Mouse (Mus musculus) liver, postnatal 0 days (tissue): Measurements from ENCODE around the gene Acyp2. TPM values are rescaled to one million over a fixed set of nuclear protein-coding genes. Genes with fewer than 3 reads are reported as not detected.

Source experiments
- ATAC-seq: fragments of 200-750 bp; cut with Nextera tagmentation; 2 replicates; pipeline ENCODE4 v1.8.0; 2017; ENCODE audit warnings: mild to moderate bottlenecking, moderate library complexity
- DNase-seq: peaks from one replicate; pipeline ENCODE4 v3.0.0-alpha.2; 2016
- H3K27ac ChIP-seq: fragments of 300-500 bp; sonication (generic); 2 replicates; pipeline ENCODE4 v1.5.1; 2014; ENCODE audit warnings: antibody characterized with exemption, moderate library complexity, mild to moderate bottlenecking, low read depth
- H3K27me3 ChIP-seq: fragments of 300-500 bp; sonication (generic); 2 replicates; pipeline ENCODE4 v1.6.1; 2014; ENCODE audit warnings: low read length, control low read depth, mixed read lengths; ENCODE audit not compliant: insufficient read depth
- H3K36me3 ChIP-seq: fragments of 300-500 bp; sonication (generic); replicated peaks from 2 replicates; pipeline ENCODE4 v1.6.1; 2014; ENCODE audit warnings: mild to moderate bottlenecking, control low read depth, low read length, moderate library complexity, mixed read lengths; ENCODE audit not compliant: insufficient read depth
- H3K4me1 ChIP-seq: fragments of 300-500 bp; sonication (generic); 2 replicates; pipeline ENCODE4 v1.6.1; 2014; ENCODE audit warnings: antibody characterized with exemption, mild to moderate bottlenecking, control low read depth; ENCODE audit not compliant: insufficient read depth
- H3K4me2 ChIP-seq: fragments of 300-500 bp; sonication (generic); 2 replicates; pipeline ENCODE4 v1.6.1; 2014; ENCODE audit warnings: low read depth, mild to moderate bottlenecking, low read length, moderate library complexity, mixed read lengths
- H3K4me3 ChIP-seq: fragments of 300-500 bp; sonication (generic); 2 replicates; pipeline ENCODE4 v1.5.1; 2014; ENCODE audit warnings: low read depth, low read length
- H3K9ac ChIP-seq: fragments of 300-500 bp; sonication (generic); replicated peaks from 2 replicates; pipeline ENCODE4 v1.6.1; 2014; ENCODE audit warnings: mild to moderate bottlenecking, moderate library complexity
- H3K9me3 ChIP-seq: fragments of 300-500 bp; sonication (generic); 2 replicates; pipeline ENCODE4 v1.6.1; 2016; ENCODE audit warnings: mild to moderate bottlenecking, control low read depth, low read length, mixed read lengths
- CTCF ChIP-seq: sonication (generic); IDR thresholded peaks from 2 replicates; pipeline ENCODE4 v1.5.1; 2016; ENCODE audit warnings: antibody characterized with exemption, low read depth
- EP300 ChIP-seq: IDR thresholded peaks from 2 replicates; pipeline ENCODE4 v1.6.1; 2016; ENCODE audit warnings: antibody characterized with exemption, low read depth, mild to moderate bottlenecking
- WGBS: fragments of 180-500 bp; shearing (Covaris S2); extraction: QIAGEN DNeasy Blood & Tissue Kit; methylation state at CpG from one replicate; pipeline ENCODE4 v1.1.7; 2014; ENCODE audit not compliant: insufficient replicate concordance; 5-methylcytosine and 5-hydroxymethylcytosine counted together
- polyA plus RNA-seq: library from polyadenylated mRNA; unstranded; fragments of >200 nt; fragmentation: Nextera tagmentation; extraction: Ambion mirVana; gene quantifications from 2 replicates; pipeline ENCODE4 v1.2.1, GENCODE M21; 2015

The Acyp2 gene
- polyA plus RNA-seq, 1 experiment from 2014 or later: 3.9 TPM

- Histone ChIP-seq H3K9ac (no peak overlapping the region), H3K27ac (no peak overlapping the region), H3K4me2 (no peak overlapping the region), H3K4me3 (no peak overlapping the region), H3K9me3 (no peaks in the 10 kb centered on the region), H3K4me1 (no peaks in the 10 kb centered on the region), H3K27me3 (no peaks in the 10 kb centered on the region), H3K36me3 (no peaks in the 10 kb centered on the region)
- ATAC-seq (no peak), DNase-seq (no peak)
- TF ChIP-seq CTCF (no peak), EP300 (no peak)
- WGBS: 77% methylated on average over 3 of the region's 3 CpGs
Observed at GRCm38 (mm10) chr11:30570568-30570967, 78.8 kb downstream of the Acyp2 start.

DNA sequence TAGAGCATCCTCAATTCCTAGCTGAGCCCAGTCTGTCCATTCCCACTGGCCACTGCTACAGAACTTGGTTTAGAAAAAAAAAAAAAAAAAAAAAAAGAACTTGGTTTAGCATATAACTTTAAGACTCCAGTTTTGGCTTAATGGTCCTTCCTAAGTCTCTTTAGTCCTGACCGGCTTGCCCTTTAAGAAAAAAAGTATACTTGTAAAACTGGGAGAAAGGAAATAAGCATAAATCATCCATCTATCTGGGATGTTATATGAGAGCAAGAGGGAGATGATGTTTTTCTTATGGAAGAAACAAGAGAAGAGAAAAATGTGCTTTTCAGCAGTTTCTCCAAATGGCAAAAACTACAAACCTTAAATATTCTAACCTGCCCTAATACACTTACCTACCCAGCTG, 89.2 kb downstream of the Acyp2 start:
- WGBS: 91% methylated on average over 1 of the region's 1 CpGs
- H3K9ac ChIP-seq: no peak overlapping the region
- TF ChIP-seq EP300 (no peak), CTCF (no peak)
- no peaks in the 10 kb centered on the region for H3K4me1 ChIP-seq
- DNase-seq: no peak
- no peaks in the 10 kb centered on the region for H3K36me3 ChIP-seq
- no peaks in the 10 kb centered on the region for H3K9me3 ChIP-seq
- no peak overlapping the region for H3K4me2 ChIP-seq
- no peak overlapping the region for H3K4me3 ChIP-seq
- H3K27ac ChIP-seq: no peak overlapping the region
- ATAC-seq: no peak
- no peaks in the 10 kb centered on the region for H3K27me3 ChIP-seq

- 100% methylated on average over 1 of the region's 1 CpGs for WGBS
- no peak for TF ChIP-seq EP300
- TF ChIP-seq CTCF: no peak
- H3K4me1 ChIP-seq: no peaks in the 10 kb centered on the region
- H3K4me2 ChIP-seq: no peak overlapping the region
- no peak overlapping the region for H3K9ac ChIP-seq
- H3K9me3 ChIP-seq: no peaks in the 10 kb centered on the region
- H3K27me3 ChIP-seq: no peaks in the 10 kb centered on the region
- no peak for DNase-seq
- ATAC-seq: no peak
- H3K27ac ChIP-seq: no peak overlapping the region
- no peak overlapping the region for H3K4me3 ChIP-seq
- H3K36me3 ChIP-seq: no peaks in the 10 kb centered on the region
Observed at GRCm38 (mm10) chr11:30553408-30553807, 96.0 kb downstream of the Acyp2 start.

DNA sequence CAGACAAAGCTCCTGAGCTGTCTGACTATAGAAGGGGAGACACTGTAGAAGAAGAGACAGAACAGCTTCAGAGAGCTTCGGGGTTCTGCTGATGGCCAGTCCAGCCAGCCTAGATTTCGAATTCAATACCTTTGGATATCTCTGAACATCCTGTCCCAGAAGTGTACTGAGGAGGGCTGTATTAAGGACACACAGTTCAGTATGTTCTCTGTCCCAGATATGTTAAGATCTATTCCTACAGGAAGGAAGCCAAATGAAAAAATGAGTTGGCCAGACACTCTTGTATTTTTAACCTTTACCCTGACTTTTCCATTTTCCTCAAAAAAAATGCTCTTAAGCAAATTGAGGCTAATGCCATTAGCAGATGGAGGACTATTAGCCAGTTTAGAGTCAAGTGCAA, 132.3 kb downstream of the Acyp2 start:
- WGBS: 74% methylated on average over 2 of the region's 2 CpGs
- H3K27me3 ChIP-seq: no peaks in the 10 kb centered on the region
- H3K4me2 ChIP-seq: no peak overlapping the region
- no peak overlapping the region for H3K9ac ChIP-seq
- no peak for TF ChIP-seq CTCF
- no peak for TF ChIP-seq EP300
- H3K27ac ChIP-seq: no peak overlapping the region
- no peak for ATAC-seq
- no peaks in the 10 kb centered on the region for H3K4me1 ChIP-seq
- no peak overlapping the region for H3K4me3 ChIP-seq
- DNase-seq: no peak
- no peaks in the 10 kb centered on the region for H3K9me3 ChIP-seq
- H3K36me3 ChIP-seq: no peaks in the 10 kb centered on the region

DNA sequence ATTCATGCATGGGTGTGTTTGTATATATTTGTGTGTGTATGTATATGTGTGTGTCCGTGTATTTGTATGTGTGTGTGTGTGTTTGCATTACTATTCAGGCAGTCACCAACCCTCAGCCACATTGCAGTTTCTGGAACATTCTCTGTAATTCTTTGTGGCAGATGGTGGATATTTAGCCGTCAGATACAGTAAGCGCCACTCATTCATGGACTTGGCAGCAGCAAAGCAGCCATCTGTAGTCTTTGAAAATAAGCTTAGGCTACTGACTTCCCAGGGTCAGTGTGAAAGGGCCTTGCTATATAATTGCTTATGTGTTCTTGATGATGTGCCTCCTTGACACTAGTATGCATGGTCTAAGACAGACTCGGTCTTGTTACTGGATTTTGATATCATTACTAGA, 141.2 kb downstream of the Acyp2 start:
- WGBS: 81% methylated on average over 4 of the region's 4 CpGs
- Histone ChIP-seq H3K36me3 (no peaks in the 10 kb centered on the region), H3K4me3 (no peak overlapping the region), H3K9ac (no peak overlapping the region), H3K27ac (no peak overlapping the region), H3K4me1 (no peaks in the 10 kb centered on the region), H3K27me3 (no peaks in the 10 kb centered on the region), H3K9me3 (no peaks in the 10 kb centered on the region), H3K4me2 (no peak overlapping the region)
- DNase-seq: no peak
- no peak for ATAC-seq
- TF ChIP-seq CTCF: no peak
- TF ChIP-seq EP300: no peak

GRCm38 (mm10) chr11:30498738-30499355, 150.5 kb downstream of the Acyp2 start:
- TF ChIP-seq EP300: no peak
- no peak for TF ChIP-seq CTCF
- ATAC-seq (no peak), DNase-seq (no peak)
- no peaks in the 10 kb centered on the region for H3K27me3 ChIP-seq
- H3K9ac ChIP-seq: no peak overlapping the region
- WGBS: 58% methylated on average over 3 of the region's 3 CpGs
- no peaks in the 10 kb centered on the region for H3K36me3 ChIP-seq
- H3K27ac ChIP-seq: no peak overlapping the region
- no peak overlapping the region for H3K4me2 ChIP-seq
- no peak overlapping the region for H3K4me3 ChIP-seq
- no peaks in the 10 kb centered on the region for H3K4me1 ChIP-seq
- H3K9me3 ChIP-seq: peaks cover 1% of the 10 kb centered on the region; the same call in 1 of the 2 replicates

DNA sequence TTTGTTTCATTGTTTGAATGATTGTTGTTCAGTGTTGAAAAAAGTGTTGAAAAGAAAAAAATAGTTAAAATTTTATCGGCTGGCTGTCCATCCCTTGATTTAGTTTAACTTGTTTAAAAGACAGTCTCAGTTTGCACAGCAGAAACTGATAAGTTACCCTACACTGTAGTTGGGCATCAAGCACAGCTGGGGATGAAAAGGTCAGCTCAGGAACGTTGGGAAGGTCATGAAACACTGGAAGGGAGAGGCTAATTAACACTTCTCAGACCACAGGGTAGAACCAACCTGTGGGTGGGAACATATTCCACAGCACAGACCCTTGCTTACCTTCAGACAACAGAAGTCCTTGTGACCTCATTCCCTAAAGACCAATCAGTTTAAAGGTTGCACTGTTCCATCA, 152.2 kb downstream of the Acyp2 start:
- DNase-seq (no peak), ATAC-seq (no peak)
- H3K36me3 ChIP-seq: no peaks in the 10 kb centered on the region
- H3K4me3 ChIP-seq: no peak overlapping the region
- no peak overlapping the region for H3K4me2 ChIP-seq
- WGBS: 51% methylated on average over 2 of the region's 2 CpGs
- H3K9me3 ChIP-seq: peaks cover 4% of the 10 kb centered on the region; the same call in 1 of the 2 replicates
- no peaks in the 10 kb centered on the region for H3K4me1 ChIP-seq
- no peaks in the 10 kb centered on the region for H3K27me3 ChIP-seq
- H3K27ac ChIP-seq: no peak overlapping the region
- TF ChIP-seq CTCF (no peak), EP300 (no peak)
- no peak overlapping the region for H3K9ac ChIP-seq
